Mouse (Mus musculus): Measurements from ENCODE around the gene Vps13d.

Vps13d gene

DNA sequence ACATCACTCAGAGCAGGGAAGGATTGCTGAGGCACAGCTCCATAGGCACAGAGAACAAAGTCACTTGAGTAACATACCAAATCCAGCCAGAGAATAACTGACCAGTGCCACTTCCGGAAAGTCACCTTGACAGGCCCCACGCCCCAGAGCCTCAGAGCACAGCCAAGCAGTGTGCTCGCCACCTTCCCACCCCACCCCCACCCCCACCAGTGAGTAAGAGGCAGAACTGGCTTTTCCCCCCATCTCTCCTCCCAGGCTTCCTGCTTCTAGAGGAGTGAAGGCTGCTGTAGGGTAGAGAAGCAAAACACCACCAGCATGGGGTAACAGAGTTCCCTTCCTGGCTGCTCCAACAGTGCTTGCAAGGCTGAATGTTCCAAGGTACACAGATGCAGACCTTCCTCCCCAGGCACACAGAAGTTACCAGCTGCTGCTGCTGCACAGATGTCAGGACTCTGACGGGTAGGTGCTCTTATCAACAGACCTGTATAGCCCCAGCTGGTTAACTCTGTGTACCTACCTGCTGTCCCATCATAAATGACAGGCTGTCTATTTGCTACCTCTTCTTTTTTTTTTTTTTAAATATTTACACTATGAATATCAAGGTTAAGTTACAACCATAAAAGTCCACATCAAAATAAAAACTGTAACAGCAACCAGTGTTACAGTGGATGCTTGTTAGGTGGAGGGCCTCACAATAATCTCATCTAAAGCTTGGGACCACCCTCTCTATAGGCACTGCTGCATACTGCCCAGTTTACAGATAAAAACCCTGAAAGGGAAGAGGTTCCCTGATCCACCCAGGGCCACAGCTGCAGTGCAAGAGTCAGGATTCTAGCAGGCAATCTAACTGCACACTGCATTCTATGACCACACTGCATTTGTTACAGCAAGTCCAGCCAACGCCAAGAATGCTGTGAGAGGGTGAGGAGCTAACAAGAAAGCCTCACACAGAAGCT, 47.5 kb downstream of the Vps13d start:
- DNase-seq, result peak; percentile 44

DNA sequence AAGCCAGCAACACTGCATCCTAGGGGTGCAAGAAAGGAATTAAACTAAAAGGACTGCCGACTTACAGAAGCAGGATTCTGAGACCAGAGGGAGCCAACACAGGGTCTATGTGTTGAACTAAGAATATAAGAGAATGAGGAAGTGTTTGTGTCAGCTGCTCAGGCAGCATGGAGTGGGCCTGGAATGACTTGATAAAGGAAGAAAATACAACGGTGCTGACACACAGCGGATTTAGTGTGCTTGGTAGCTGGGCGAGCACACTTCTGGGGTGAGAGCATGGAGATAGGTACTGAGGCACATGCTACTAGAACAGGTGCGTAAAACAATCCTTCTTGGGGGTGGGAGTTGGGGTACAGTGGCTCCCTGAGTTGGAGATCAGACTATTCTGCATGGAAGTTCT, 51.3 kb downstream of the Vps13d start:
- DNase-seq, result no peak

DNA sequence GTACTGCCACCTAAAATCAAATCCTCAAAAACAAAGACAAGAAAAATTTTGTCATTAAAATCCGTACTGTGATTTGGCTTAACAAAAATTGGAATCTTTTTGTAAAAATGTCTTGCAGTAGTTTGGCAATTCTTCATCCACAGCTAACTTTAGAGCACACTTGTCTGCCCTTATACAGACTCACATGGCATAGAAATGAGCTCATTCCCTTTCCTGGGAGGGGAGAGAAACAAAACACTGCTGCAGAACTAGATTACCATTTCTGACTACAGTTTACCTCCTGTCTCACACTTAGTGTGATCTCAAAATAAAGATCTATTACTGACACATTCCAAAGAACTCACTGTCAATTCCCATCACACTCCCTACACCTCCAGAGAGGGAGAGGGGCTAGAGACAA, 58.1 kb downstream of the Vps13d start:
- DNase-seq, result no peak

DNA sequence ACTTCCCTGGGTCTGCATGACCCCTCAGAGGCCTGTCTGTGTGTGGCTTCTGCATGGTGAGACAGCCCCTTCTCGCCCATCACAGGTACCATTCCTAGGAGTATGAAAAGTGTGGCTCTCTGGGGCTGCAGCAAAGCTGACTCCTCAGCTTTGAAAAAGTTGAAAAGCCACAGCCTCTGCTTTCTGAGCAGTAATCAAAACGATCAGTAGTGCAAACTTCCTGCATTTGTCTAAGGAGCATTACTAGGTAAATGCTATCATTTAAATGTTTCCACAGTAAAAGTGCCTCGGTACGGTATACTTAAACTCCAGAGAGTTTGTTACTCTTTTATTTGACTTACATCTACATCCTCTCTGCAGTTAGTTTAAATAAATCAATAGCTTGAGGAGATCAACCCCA, 59.3 kb downstream of the Vps13d start:
- no peak for DNase-seq

DNA sequence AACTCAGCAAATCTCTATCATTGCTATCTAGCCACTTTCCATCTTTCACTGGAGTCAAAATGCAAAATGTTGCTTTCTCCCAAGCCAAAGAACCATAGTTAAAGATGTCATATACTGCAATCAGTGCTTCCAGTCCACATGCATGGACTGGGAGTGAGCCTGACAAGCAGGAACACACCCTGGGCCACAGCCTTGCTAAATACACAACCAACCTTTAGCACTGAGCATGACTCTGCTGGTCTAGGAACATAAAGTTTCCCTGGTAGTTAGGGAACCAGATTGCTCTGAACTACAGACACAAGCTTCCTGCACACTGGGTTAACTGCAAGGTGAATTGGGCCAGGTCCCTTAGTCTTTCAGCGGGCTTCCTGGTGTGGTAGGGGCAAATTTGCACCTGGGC, 64.0 kb downstream of the Vps13d start:
- DNase-seq, result no peak

DNA sequence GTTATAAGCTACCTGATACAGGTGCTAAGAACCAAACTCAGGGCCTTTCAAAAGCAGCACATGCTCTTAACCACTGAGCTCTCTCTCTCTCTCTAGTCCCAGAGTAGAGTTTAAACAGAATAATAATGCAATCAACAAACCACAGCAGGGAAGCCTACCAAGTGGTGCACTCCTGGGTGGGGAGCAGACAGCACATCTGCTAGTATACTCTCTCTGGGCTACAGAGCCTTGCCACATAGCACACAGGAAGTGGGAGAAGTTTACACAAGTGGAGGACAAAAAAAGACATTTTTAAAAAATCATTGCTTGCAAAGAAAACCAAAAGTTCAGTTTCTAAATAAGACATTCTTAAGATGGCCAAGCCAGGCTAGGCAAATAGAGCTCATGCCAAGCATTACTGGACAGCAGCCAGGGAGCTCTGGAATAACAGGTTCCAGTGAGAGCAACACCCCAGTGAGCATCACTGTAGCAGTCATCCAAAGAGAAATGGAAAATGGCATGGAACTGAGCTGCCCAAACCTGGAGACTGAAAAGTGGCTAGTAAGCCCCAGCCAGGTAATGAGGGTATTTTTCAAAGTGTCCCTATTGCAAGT, 64.8 kb downstream of the Vps13d start:
- DNase-seq, result no peak

DNA sequence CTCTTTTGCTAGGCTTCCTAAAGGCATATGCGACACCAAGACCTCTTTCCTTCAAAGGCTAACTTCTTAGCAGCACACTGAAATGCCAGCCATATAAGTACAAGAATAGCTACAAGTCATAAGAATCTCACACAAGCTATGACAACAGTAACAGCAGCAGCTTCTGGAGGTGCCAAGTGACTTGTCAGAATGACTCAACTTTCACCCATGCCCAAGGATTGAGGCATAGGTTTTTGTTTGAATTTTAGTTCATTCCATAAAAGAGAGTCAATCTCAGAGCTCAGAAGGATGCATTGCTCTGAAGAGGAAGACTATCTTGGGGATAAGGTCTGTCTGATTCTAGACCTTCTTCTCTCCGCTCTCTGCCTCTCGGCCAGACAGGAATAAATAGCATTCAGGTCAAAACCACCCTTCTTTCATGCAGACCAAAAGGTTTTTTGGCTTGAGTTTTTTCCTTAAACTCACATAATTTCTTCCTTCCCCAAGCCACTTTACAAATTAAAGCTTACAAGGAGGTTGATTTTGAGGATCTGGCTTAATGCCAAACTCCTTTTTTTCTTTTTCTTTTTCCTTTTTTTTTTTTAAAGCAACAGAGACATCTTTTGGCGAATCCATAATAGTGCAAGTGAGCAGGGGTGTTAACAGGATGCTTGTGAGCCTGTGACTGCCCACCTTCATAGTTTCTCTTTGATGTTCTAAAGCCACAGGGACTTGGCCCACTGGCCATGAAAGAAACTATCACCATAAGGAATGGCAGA, 69.2 kb downstream of the Vps13d start:
- no peak for DNase-seq

DNA sequence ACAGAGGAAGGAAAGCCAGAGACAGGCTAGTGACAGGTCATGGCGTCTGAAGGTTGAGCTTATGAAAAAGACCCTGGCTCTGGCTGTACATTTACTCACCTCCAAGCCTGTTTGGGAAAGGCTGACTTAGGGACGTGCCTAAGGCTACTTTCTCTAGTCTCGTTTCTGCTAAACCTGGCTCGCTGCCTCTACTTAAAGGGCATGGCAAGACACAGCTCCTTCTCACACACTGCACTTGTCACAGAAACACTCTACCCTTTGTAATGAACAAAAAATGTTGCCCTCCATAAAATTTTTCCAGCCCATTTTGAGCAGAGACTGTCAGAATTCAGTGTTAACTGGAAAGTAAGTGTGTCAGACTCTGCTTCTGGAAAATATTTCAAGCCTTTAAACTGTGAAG, 70.4 kb downstream of the Vps13d start:
- DNase-seq, result no peak

DNA sequence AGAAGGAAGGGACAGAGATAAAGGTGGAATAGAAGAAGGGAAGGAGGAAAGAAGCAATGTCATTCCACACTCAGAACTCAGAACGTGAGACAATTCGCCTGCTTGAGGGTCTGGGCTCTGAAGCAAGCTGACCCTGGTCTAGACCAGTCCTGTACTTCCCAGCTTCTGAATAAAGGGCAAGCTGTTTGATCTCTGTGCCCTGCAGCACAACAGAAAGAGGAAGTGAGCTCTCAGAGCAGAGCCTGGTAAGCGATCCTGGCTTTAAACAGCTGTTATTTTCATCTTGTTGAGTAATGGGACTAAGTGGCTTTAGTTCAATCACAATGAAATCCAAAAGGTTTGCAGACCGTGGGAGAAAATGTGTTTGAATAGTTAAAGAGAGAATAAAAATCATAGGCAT, 83.2 kb downstream of the Vps13d start:
- no peak for DNase-seq

DNA sequence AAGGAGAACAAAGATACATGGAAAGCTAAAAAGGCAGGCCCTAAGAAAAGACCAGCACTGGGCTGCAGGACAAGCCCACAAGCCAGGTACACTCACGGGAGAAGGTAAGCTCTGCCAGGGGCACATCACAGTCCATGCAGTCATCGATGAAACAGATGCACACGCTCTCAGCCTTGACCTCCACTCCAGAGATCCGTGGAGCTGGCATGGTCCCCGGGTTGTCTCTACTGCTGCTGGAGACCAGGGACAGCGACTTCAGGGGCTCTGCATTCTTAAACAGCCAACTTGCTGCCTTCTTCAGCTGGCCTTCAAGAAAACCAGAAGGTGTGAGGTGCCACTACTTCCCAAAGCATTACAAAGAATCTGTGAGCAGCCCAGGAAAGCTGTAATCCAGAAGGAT, 84.1 kb downstream of the Vps13d start:
- no peak for DNase-seq

DNA sequence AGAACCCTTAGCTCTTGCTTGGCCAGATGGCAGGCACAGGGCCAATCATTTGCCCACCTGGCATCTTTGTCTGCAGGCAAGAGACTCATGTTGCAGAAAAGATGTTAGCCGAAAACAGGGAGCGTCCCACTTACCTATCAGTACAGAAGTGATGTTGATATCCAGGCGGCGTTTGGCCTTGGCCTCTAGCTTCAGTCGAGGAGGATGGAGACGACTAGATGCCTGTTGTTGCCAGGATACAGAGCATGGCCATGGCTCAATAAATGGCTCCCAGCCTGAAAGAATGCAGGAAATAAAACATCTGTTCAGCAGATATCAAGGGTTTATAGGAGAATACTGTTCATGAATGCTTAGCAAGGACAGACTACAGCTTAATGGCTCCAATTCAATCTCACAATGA, 88.0 kb downstream of the Vps13d start:
- no peak for DNase-seq

DNA sequence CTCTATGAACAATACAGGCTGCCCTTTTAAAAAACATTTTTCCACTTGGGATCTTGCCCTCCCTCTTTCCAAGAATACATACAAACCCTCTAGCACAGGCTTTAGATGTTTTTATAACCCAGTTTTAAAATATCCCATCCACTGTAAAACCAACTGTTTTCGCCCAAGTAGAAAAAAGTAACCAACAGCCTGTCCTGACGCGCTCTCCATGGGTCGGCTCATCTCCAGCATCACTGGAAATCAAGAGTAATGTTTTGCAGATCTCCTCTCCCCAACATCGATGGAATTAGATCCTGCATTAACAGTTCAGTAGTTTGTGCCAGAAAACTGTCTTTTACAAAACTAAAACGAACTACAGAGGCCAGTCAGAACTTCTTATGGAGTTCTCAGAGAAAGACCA, 89.5 kb downstream of the Vps13d start:
- DNase-seq, result no peak

DNA sequence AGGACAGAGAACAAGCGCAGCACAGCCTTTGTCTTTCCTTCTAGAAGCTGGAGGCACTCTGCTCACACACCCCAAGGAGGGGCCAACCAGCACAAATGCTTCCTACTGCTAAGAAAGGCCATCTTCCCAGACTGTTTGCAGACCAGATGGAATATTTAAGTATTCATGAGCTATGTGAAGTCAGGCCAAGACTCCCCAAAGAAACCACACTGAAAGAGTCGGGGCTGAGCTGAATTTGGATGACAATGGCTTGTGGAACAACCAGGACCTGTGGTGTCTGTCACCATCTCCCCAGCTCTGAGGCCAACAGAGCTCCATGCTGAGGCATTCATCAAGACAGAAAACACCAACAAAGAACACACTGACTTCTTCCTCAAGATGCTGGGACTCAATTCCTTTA, 89.9 kb downstream of the Vps13d start:
- no peak for DNase-seq

DNA sequence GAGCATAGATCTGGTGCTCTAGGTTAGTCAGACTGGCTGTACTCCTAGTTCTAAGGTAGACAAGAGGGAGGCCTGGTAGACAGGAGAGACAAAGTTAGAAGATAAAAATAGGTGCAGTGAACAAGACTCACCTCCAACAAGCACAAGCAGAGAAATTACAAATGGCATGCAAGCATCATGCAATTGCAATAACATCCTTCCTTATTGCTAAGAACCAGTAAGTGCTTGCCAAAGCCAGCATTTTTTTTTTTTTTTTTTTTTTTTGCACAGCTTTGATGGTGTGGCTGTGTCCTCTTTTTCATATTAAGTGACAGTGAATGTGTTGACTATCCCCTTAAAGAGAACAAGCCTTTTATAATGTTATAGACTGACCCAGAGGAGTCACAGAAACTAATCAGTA, 91.2 kb downstream of the Vps13d start:
- no peak for DNase-seq

DNA sequence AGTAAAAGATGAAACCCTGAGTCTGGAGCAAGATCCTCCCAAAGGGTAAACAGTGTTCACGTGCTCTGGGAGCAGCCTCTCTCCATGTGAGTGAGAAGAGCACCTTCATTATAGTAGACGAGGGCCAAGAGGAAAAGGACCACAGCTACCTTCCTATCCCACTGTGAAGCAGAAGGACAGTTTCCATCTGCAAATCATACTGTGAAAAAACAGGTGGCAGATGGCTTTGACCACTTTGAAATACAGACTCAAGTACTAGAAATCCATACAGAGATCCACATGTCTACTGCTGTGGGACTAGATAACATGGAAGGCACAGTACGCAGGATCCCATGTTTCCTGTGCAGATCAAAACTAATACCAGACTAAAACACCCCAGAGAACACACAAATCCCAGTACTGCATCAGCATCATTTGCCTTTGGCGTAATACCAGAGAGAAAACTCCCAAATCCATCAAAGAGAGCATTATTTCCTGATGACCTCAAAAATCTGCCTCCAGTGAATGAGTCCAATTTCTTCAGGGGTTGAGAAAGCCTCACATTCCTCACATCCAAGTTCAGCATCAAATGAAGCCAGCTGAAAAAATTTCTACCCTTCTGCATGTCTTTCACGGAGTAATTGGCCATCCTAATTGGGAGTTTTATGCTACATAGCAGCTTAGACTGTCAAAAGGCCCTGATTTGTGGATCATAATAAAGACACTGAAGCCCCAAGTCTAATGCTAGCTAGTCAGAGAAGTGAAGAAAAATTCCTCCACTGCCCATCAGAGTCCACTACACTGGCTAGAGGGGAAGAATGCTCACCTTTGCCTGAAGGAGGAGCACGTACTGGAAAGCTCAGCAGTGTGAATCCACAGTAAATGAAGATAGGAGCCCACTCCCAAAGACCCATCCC, 92.7 kb downstream of the Vps13d start:
- DNase-seq, result no peak

DNA sequence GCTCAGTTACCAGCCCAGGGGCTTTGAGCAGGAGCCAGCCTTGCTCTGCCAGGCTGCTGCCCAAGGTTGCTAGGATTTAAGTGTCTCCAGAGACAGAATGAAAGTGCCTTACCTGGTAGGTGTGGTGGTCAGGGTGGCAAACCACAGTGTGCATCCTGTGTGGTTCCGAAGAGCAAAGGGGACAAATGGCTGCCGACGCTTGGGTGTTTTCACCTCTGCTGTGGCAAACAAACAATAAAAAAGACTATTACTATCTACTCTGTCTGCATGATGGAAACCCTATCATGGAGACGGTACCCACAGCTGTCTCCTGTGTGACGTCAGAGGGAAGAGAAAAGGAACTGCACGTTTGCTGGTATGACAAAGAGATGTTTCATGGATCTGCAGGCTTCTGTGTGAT, 95.0 kb downstream of the Vps13d start:
- no peak for DNase-seq

DNA sequence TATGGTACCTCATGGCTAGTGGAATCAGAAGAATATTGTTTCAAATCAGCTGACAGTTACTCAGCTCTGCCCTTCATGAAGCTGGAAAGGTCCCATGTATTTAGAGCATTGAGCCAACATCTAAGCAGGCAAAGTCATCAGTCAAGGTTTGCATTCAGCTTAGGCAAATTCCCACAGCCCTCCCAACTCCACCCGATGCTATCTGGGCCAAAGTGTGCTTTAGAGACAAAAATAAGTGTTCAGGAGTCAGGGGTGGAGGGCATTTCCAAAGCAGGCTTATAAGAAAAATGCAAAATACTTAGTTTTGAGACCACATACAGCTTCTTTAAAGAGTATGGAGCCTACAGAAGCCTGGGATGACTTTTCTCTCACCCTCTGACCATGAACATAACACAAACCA, 95.5 kb downstream of the Vps13d start:
- no peak for DNase-seq

DNA sequence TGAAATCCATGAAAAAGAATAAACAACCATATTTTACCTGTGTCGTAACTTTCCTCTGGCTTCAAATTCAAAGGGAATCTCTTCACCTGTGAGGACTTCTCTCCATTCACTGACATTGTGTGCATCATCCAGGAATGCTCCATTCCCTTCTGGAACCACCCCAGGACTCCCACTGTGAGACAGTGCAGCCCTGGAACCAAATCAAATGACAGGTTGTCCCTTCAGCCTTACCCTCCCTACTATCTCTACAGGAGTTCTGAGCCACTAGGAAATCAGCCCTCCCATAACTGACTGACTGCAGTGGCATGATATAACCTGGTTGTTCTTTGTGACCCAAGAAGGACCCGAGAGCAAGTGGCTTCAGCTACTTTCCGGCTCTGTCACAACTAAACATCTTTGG, 96.8 kb downstream of the Vps13d start:
- DNase-seq, result no peak

DNA sequence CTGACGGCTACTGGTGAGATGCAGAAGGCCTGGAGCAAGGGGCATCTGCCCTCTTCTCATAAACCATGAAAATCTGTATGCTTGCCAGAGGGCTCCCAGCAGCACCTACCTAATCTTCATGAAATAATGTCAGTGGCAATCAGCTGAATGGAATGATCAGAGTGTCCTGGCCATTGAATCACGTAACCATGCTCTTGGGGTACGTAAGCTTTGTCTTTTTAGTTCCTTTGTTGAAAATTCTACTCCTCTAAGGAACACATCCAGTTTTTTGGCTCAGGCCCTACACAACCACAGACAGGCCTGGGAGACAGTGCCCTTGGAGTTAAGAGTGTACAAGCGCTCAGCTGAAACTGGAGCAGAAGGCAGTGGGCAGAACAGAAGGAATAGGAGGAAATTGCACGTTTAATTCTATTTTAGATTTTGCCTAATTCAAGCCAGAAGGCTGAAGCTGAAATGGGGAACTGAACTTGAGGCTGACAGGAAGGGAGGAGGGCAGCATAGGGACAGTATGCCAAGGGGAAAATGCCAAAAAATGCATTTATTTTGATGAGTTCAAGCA, 98.2 kb downstream of the Vps13d start:
- DNase-seq, result no peak

DNA sequence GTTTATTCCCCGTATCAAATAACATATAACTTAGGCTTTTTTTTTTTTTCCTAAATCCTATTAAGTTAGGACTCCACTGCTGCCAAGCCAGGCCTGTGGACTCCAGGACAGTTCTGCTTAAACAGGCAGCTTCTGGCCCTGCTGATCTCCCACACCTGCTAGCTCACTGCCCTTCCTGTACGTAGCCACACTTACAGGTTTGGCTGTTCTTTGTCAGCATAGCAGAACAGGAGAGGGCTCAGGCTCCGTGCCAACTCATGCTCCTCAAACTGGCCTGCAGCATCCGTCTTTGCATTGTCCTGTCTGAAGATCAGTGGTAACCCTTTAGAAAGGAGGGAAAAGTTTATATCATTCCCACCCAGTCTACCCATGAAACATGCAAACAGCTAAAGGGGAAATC, 108.3 kb downstream of the Vps13d start:
- no peak for DNase-seq

DNA sequence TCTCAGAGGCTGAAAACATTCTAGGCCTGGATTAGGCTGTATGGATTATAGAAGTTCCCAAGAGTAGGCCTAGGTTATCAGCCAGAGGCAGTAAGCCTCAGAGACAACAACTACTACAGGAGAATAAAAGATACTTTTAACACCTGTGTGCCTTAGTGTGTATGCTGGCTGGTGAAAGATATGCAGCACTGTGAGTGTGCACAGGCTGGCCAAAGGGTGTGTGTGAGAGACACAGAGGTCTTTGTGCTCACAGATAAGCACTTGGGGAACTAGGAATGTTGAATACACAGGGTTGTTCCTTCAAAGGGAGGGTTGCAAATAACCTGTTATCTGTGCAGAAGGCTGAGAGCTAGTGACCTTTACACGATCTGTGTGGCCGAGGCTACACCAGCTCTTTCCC, 115.5 kb downstream of the Vps13d start:
- no peak for DNase-seq

DNA sequence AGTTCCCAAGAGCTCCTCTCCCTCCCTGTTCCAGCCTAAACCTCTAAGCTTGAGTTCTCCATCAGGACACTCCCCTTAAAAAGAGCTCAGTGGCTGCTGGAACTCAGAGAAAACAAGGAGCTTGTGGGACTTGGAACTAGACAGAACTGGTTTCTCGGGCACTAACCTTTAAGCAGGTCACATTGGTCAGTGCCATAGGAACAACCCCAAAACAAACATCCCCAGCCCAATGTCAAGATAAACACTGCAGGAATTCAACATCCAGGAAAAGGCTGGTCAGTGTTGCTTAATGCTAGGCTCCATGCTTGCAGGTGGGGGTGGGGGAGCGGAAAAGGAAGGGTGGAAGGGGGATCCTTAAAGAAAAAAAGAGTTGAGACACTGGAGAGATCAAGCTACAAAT, 120.5 kb downstream of the Vps13d start:
- no peak for DNase-seq

DNA sequence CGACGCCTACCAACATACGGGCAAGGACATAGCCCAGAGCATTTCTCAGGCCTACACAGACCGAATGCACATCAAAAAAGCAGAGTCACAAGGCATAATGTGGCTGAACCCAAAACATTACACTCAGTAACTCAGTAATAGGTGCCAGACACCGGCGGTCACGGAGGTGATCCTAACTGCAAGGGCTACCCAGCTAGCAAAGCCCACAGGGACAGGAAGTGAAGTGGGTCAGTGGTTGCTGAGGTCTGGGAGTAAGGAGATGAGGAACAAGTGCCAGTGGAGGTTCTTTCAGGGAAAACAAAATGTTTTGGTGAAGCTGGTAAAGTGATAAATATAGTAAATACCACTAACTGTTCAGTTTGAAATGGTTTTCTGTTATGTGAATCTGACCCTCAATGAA, 121.1 kb downstream of the Vps13d start:
- no peak for DNase-seq

All from thymus, postnatal 25 days (tissue).